Mouse (Mus musculus): ENCODE measurements around the gene Smim8. TPM values are rescaled to one million over a fixed set of nuclear protein-coding genes. Genes with fewer than 3 reads are reported as not detected.
A peak's percentile ranks its signal among the peaks of the same experiment; 100 is the strongest.
"Not testable (repeated sequence)": the region's sequence is repeated elsewhere in the genome, so short reads cannot be mapped to it uniquely, and the experiment has no call there.

Gene Smim8
- total RNA-seq (2021) = 10 to 100 TPM; 18.9 to 21.8 TPM
- long read RNA-seq, transcript Smim8-201 (3 exons, 786 nt) = major isoform, 5 of 13 reads
- long read RNA-seq, partial matches to known transcripts = 4 of 13 reads
- long read RNA-seq, other reads (novel, unspliced or antisense) = 0 of 13 reads

- DNase-seq (ENCODE audit: low spot score in 2 of 2) = peak; percentile 77 to 92
Observed at GRCm38 (mm10) chr4:34777677-34778527, at the start of gene Smim8. Smim8 (minus strand) TSS chr4:34778423.

- peak in 1 of 2 experiments; percentile 12 for DNase-seq (ENCODE audit: low spot score in 2 of 2)
Observed at GRCm38 (mm10) chr4:34823901-34824300, 45.7 kb upstream of the Smim8 start.

GRCm38 (mm10) chr4:34819904-34820303 lies 41.7 kb upstream of the Smim8 start:
- no peak for DNase-seq (ENCODE audit: low spot score in 2 of 2)

- no peak for DNase-seq (ENCODE audit: low spot score in 2 of 2)
Observed at GRCm38 (mm10) chr4:34801166-34802034, 23.2 kb upstream of the Smim8 start.

GRCm38 (mm10) chr4:34798005-34798404 lies 19.8 kb upstream of the Smim8 start:
- DNase-seq (ENCODE audit: low spot score in 2 of 2) = no peak

- DNase-seq (ENCODE audit: low spot score in 2 of 2) = no peak
Observed at GRCm38 (mm10) chr4:34797294-34797983, 19.2 kb upstream of the Smim8 start.

GRCm38 (mm10) chr4:34796294-34796693 lies 18.1 kb upstream of the Smim8 start:
- DNase-seq (ENCODE audit: low spot score in 2 of 2) = no peak

- DNase-seq (ENCODE audit: low spot score in 2 of 2) = no peak
Observed at GRCm38 (mm10) chr4:34786476-34786875, 8.3 kb upstream of the Smim8 start.

- DNase-seq (ENCODE audit: low spot score in 2 of 2) = no peak
Observed at GRCm38 (mm10) chr4:34785646-34786045, 7.4 kb upstream of the Smim8 start.

- DNase-seq (ENCODE audit: low spot score in 2 of 2) = no peak
Observed at GRCm38 (mm10) chr4:34784865-34785264, 6.6 kb upstream of the Smim8 start.

GRCm38 (mm10) chr4:34782730-34783129 lies 4.5 kb upstream of the Smim8 start:
- DNase-seq (ENCODE audit: low spot score in 2 of 2) = no peak

- DNase-seq (ENCODE audit: low spot score in 2 of 2) = no peak
Observed at GRCm38 (mm10) chr4:34771652-34772371, 6.4 kb downstream of the Smim8 start.

GRCm38 (mm10) chr4:34756163-34756562 lies 22.1 kb downstream of the Smim8 start, which contains the start of gene Gm136:
Gm136 (minus strand) TSS chr4:34756263.
- DNase-seq (ENCODE audit: low spot score in 2 of 2) = no peak

- DNase-seq (ENCODE audit: low spot score in 2 of 2) = no peak
Observed at GRCm38 (mm10) chr4:34749236-34749635, 29.0 kb downstream of the Smim8 start.

- DNase-seq (ENCODE audit: low spot score in 2 of 2) = no peak
Observed at GRCm38 (mm10) chr4:34734461-34734860, 43.8 kb downstream of the Smim8 start.

GRCm38 (mm10) chr4:34733415-34733814 lies 44.8 kb downstream of the Smim8 start:
- DNase-seq (ENCODE audit: low spot score in 2 of 2) = not testable (repeated sequence)

- DNase-seq (ENCODE audit: low spot score in 2 of 2) = peak; percentile 3 to 23
Observed at GRCm38 (mm10) chr4:34729851-34730341, 48.3 kb downstream of the Smim8 start, which contains the start of gene Cfap206. Cfap206 (minus strand) TSS chr4:34730206.

- not testable (repeated sequence) for DNase-seq (ENCODE audit: low spot score in 2 of 2)
Observed at GRCm38 (mm10) chr4:34725710-34726109, 52.5 kb downstream of the Smim8 start.

GRCm38 (mm10) chr4:34724306-34724705 lies 53.9 kb downstream of the Smim8 start:
- DNase-seq (ENCODE audit: low spot score in 2 of 2) = no peak

GRCm38 (mm10) chr4:34723186-34723585 lies 55.0 kb downstream of the Smim8 start:
- DNase-seq (ENCODE audit: low spot score in 2 of 2) = no peak

Measured in layer of hippocampus, adult 18-20 months (tissue).